Mouse (Mus musculus) cerebellum, adult 9-11 months (tissue): ENCODE results near the gene Mrpl38.

Experiments
- DNase-seq: peaks from one replicate; pipeline ENCODE4 v3.0.0; 2022

Gene Mrpl38

GRCm38 (mm10) chr11:116089545-116089944, 49.1 kb downstream of the Mrpl38 start:
- DNase-seq: no peak

DNA sequence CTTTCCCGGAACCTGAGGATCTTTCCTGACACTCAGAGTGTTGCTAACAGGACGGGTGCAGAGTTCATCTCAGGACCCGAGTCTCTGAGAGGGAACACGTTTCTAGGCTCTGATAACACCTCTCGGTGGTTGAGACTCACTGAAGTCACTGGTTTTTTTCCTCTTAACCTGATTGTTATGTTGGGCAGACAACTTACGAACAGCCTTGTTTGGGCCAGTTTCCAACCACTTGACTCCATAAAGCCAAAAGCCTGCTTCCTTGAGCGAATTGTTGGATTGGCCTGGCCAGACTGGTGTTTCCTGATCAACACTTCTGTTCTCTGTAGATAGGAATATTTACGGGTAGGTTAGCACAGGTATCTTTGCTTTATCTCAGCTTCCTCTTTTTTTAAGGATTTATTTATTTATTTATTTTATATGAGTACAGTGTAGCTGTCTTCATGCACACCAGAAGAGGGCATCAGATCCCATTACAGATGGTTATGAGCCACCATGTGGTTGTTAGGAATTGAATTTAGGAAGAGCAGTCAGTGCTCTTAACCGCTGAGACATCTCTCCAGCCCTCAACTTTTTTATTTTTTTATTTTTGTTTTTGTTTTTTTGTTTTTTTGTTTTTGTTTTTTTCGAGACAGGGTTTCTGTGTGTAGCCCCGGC, 49.8 kb downstream of the Mrpl38 start:
- no peak for DNase-seq

- no peak for DNase-seq
These were observed 50.5 kb downstream of the Mrpl38 start for GRCm38 (mm10) chr11:116088188-116088587.

- peak; percentile 89 for DNase-seq
These were observed 51.2 kb downstream of the Mrpl38 start for GRCm38 (mm10) chr11:116087194-116088130.

- DNase-seq: peak; percentile 100
These were observed 52.1 kb downstream of the Mrpl38 start, which contains the start of gene Wbp2 for GRCm38 (mm10) chr11:116086258-116087193. Wbp2 (minus strand) TSS chr11:116086995.

GRCm38 (mm10) chr11:116084166-116084565, 54.5 kb downstream of the Mrpl38 start:
- DNase-seq: peak; percentile 48

GRCm38 (mm10) chr11:116083096-116083672, 55.5 kb downstream of the Mrpl38 start:
- DNase-seq: peak; percentile 67
